Mouse (Mus musculus) liver, adult (tissue): ENCODE results near the gene Rbfox3.

Experiments used
- GATA4 ChIP-seq: IDR thresholded peaks from 2 replicates; pipeline ENCODE4 v1.6.1; 2014; ENCODE audit warnings: mild to moderate bottlenecking, low read length; ENCODE audit not compliant: insufficient replicate concordance

Gene Rbfox3

DNA sequence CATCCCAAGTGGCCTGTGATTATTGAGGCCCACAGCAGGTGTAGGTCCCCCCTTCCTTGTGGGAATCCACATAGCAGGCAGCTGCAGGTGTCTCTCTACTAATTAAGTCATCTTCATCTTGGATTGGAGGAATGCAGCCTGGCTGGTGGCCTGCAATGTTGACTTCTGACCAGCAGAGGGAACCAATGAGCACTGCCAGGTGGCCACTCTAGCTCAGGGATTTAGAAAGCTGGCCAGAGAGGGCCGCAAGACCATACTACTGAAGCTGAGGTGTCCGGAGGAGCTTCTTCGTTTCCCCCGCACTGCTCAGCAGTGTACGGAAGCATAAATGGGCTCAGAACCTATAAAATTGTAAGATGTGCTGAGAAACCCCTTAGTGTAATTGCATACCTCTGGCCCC lies 403.5 kb downstream of the Rbfox3 start:
- TF ChIP-seq GATA4: no peak

DNA sequence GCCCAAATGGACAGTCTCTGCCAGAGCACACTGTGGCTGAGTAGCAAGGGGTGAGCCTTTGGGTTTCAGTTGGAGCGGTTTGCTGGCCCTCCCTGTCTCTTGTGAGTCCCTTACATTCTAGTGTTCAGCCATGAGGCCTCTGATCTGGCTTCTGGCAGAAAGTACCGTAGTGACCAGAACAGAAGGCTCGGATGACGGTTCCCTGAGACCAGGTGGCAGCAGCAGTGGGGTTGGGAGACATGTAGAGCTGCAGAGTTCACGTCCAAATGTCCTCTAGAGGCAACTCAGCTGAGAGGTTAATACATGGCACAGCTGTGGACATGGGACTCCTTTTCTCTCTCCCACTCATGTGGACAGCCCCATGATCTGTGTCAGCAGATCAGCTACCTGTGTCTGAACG lies 404.3 kb downstream of the Rbfox3 start:
- TF ChIP-seq GATA4: no peak

DNA sequence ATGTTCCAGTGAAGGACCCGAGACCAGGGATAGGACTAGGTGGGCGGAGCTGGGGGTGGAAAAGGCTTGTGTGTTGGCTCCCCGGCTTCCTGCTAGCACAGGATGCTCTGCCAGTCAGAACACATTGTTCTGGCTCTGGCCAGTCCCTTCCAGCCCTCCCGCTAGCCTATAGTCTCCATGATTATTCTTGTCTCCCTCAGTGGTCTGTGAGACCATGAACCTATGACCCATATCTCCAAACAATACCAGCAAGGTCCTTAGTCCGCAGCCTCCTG lies 407.3 kb downstream of the Rbfox3 start:
- no peak for TF ChIP-seq GATA4

DNA sequence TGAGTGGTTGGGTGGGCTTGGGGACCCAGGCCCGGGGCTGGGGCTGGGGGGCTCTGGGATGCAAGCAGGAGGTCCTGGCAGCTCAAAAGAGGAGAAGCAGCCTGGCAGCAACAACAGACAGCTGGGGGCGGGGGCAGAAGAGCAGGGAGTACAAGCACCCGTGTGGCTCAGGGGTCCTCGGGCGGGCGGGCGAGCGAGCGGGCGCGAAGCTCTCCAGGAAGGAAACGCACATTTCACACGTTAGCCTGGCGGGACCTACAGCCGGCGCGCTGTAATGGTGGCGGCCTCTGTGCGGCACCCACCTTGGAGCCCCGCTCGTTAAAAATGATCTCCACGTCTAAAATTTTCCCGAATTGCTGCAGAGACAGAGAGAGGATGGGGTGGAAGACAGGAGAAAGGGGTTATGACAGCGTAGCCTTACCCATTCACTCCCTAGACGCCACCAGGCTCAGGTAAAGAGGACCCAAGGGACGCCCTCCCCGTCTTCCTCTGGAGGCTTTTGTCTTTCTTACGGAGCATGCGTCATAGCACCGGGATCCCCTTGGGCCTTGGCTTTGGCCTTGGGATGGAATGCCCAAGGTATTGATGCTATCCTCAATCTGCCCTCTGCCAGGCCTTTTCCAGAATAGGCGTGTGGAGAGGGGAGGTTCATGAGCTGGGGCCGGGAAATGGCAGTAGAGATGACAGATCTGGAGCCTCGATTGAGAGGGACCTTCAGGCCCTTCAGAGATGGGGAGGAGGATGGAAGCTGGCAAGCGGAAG lies 407.8 kb downstream of the Rbfox3 start:
- TF ChIP-seq GATA4: no peak

DNA sequence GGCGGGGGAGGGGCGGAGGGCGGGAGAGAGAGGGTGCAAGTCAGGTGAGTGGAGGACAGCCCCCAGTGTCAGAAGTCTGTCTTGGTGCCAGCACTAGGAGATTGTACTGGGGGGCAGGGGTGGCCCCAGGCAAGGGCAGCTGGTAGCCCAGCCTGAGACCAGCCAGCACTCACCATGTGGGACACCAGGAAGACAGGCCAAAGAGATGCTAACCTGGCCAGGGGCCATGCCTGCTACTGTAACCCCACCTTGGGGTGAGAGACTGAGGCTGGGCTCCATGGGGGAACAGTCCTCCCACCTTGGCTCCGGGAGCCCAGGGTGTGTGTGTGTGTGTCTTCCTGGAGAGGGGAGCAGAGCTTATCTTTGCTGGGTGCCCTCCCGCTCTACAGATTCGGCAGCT lies 408.4 kb downstream of the Rbfox3 start:
- no peak for TF ChIP-seq GATA4

DNA sequence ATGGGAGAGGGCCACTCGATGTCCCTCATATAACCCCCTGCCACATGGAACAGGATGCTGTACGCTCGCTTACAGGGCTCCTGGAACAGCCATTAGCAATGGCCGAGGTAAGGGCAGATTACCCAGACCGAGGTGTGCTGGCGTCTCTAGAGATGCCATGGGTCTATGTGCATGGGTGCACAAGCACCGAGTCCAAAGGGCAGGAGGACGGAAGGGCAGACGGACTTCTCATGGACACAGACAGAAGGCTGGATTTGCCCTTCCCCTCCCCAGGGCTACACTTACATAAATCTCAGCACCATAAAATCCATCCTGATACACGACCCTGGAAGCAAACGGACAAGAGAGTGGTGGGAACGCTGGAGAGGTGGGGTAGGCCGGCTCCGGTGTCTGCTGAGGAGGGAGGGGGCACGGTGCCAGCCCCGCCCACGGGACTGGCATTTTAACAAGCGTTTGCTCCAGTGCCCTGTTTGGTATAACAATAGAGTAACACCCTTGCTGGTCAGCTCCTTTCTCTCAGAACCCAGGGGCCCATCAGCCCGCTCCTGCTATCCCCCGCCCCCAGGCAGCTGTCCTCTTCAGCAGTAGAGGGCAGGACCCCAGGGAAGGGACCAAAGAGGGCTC lies 415.2 kb downstream of the Rbfox3 start:
- no peak for TF ChIP-seq GATA4

DNA sequence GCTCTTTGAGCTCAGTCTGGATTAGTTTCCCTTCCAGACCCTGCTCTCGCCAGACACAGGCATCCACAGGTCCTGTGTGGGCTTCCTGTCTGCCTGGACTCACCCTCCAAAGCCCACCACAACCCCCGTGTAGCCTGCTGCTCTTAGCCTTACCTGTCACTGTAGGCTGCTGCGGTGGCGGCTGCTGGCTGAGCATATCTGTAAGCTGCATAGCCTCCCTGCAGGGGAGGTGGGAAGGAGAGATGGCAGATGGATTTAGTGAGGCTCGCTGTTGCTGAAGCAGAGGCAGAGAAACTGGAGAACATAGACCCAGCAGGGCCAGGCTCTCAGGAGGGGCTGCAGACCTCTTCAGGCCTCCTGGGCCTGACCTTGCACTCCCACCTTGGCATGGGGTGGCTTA lies 416.3 kb downstream of the Rbfox3 start:
- TF ChIP-seq GATA4: no peak

DNA sequence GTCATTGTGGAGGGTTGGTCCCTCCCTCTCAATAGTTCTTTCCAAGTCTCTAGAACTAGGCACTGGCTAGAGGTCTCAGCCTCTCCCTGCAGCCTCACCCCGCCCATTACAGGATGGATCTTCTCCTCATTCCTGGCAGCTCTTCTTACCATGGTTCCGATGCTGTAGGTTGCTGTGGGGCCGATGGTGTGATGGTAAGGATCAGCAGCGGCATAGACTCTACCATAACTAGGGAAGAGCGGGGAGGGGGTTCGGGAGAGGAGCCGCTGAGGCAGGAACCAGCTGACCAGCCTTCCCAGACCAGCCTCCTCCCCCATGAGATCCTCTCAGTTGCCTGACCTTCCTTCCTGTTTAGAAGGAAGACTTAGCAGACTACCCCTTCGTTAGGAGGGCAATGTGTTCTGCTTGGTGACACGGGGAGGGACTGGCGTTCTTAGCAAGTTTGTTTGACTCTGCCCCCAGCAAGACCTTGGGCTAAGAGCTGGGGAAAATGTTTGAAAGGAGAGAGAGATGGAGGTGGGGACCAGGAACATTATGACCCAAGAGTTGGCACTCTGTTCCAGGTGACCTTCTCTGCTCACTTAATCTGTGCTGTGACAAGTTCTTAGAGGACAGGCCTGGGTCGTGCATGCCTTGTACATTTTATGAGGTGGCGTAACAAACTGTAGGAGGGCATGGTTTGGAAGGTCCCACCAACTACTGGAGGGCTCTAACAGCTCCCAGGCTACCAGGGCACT lies 417.2 kb downstream of the Rbfox3 start:
- no peak for TF ChIP-seq GATA4

DNA sequence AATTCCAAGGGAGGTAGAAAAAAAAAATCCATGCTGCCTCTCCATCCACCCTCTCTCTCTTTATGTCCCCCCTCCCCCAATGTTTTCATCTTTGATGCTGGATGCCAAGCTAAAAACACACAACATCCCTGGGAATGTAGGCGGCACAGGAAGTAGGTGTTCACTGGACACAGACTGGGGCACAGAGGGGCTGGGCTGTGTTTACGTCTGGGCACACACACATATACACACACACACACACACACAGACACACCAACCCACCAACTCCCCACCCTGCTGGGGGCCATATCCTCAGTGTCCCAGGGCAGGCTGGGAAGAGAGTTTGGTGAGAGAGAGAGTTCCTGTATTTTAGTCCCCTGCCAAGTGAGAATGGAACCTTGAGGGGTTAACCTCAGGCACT lies 417.9 kb downstream of the Rbfox3 start:
- no peak for TF ChIP-seq GATA4

DNA sequence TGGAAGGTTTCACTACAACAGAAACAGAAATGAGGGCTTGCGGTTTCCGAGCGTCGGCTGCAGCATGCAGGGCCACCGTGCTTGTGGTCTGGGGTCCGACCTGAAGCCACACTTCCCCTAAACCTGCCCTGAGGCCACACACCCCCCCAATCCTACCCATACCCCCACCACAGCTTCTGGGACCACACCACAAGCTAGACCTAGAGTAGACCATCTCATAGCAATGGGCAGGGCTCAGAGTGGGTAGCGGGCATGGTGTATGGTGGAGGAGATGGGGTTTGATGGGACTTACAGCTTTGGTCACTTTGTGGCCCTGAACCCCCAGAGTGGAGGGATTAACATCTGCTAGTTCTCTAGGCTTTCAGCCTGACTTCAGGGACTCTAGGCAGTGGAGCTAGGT lies 420.2 kb downstream of the Rbfox3 start:
- TF ChIP-seq GATA4: no peak

DNA sequence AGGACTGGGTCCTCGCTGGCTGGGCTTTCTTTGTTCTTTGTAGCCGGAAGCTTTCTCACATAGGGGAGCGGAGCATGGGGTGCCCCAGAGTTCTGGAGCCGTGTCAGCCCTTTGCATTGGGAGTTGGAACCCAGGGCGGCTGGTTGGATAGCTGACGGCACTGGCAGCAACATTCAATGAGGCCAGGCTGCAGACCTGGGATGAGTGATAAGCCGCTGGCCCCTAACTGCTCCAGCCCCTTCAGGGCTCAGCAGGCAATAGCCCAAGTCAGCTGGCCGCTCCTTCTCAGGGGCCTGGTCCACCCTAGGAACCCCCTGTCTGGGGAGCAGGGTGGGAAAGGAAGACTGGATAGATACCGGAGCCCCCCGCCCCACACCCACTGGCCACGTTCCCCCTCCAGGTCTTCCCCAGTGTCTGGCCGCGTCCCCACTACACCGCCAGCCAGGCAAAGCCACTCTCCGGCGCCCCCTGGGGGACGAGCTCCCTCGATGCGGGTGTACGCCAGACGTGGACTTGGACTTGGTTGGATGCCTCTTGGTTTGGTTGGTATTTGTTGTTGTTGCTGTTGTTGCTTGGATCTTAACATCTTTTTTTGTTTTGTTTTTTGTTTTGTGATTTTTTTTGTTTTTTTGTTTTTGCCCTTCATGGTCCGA lies 420.7 kb downstream of the Rbfox3 start:
- TF ChIP-seq GATA4: no peak

DNA sequence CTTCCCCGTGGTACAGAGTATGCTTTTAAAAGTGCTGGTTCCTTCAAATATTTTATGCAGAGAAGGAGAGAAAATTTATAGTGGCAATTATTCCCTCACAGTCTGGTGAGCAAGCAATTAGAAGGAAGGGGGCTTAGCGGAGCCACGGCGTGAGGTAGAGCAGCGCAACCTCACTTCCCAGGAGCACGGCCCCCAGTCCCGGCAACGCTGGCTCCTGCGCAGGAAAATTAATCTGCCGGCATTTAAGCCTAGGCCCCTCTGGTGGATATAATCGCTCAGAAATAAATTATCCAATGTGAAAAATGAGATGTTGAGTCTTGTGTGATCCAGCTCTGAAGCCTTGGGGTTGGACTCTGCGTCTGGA lies 422.5 kb downstream of the Rbfox3 start:
- TF ChIP-seq GATA4: no peak

DNA sequence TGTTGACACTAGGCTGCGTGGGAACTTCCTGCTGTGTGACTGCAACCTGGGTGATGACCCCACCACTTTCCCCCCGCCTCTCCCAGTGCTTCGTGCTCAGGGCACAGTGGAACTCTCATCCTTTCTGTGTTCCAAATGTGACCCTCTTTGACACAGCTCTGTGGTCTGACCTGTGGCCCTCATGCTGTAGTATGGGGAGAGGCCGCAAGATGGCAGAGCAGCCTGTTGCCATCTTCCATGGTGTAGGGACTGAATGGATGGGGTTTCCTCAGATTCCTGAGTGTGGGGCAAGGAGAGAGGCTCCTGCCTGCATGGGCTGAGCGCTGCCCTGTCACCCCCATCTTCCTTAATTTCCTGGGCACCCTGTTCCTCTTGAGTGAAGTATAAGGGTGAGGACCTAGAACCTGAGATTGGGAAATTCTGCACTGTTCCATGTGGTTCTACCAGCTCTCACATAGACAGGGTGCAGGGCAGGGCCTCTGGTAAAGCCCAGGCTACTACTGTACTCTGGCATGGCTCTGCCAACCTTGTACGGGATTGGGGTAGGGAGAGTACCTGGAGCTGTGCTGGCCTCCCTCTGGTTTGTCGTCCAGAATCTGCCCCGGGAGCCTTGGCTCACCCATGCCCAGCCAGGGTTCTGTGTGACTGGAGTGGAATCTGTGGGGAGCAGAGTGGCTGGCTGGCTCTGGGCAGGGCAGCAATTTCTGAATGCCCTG lies 423.0 kb downstream of the Rbfox3 start:
- TF ChIP-seq GATA4: no peak

DNA sequence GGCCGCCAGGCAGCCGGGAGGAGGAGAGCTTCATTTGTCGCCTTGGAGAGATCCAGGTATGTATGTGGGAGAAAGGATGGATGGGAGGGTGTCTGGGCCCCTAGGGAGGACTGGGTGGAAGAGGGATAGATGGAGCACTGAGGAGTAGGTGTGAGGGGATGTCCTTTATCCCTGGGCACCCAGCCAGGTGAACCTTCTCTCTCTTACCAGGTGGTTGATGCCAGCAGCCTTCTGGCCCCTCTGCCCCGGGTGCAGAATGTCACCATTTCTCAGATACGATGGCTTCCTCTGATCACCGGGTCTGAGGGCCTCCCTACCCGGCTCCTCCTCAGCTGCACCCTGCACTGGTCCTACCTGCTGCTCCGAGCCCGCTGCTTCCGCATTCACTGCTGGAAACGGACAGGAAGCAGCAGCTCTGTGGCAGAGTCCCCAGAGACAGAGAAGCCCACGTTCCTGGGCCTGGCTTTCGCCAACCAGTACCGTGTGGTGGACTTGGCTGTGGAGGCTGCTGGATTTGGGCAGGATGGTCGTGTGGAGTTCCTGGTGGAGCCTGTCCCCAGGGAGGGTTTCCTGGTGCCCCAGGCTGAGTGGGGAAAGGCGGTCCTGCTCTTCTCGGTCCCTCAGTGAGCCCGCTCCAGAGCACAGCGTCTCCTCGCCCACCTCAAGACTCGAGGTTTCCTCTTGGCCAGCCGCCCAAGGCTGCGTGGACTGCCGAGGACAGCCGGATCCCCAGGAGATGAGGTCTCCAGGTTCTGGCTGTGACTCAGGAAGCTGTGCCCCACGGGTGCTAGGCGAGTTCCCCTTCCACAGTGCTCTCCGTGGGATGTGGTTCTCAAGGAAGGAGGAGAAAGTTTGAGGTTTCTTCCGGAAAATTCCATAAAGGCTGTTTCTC lies 424.3 kb downstream of the Rbfox3 start:
- TF ChIP-seq GATA4: no peak

DNA sequence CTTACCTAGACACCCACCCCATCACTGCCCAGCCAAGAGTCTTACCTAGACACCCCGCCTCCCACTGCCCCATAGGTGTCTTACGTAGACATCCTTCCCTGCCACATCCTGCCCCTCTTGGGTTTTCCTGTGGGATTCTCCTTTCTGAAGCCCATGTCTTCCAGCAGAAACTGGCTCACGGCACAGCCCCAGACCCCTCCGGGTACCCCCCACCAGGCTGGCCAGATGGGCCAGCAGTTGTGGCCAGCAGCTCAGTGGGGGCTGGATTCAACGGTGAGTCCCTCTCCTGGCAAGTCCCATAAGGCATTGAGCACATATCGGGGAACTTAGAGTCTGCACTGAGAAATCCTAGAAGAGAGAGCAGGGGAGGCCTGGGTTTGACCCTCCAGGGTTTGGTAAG lies 425.1 kb downstream of the Rbfox3 start:
- TF ChIP-seq GATA4: no peak

DNA sequence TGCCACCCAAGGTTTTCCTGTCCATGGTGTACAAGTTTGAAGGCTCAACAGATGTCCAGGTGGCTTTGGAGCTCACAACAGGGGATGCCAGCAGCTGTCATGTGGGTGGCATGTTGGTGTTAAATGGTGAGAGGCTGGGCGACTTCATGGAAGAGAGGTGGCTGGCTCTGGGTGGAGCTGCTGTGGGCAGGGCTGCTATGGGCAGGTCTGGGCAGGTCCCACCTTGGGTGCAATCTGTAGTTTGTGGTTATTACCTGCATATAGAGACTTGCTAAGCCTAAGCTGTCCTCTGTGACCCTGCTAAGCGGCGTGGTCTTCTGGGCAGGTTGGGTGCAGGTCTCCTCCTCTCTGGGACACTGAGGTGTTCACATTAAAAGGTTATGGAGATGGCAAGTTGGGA lies 425.6 kb downstream of the Rbfox3 start:
- no peak for TF ChIP-seq GATA4
